Mouse (Mus musculus) limb, embryonic 11.5 days (tissue): Measurements from ENCODE around the gene Safb2. TPM values are rescaled to one million over a fixed set of nuclear protein-coding genes. Genes with fewer than 3 reads are reported as not detected.

ENCODE experiments used
- ATAC-seq: fragments of 200-750 bp; cut with Nextera tagmentation; 2 replicates; pipeline ENCODE4 v1.8.0; 2017; ENCODE audit warnings: low read depth; ENCODE audit not compliant: insufficient number of reproducible peaks, low FRiP score, low TSS enrichment
- DNase-seq: peaks from one replicate; pipeline ENCODE4 v3.0.0-alpha.2; 2015; ENCODE audit warnings: low spot score
- H3K27ac ChIP-seq: fragments of 300-500 bp; sonication (generic); replicated peaks from 2 replicates; pipeline ENCODE4 v1.5.1; 2014; ENCODE audit warnings: low read depth, mild to moderate bottlenecking, low read length
- H3K27me3 ChIP-seq: fragments of 300-500 bp; sonication (generic); 2 replicates; pipeline ENCODE4 v1.6.1; 2014; ENCODE audit warnings: mild to moderate bottlenecking, low read length, mixed read lengths; ENCODE audit not compliant: control insufficient read depth, insufficient read depth
- H3K36me3 ChIP-seq: fragments of 300-500 bp; sonication (generic); 2 replicates; pipeline ENCODE4 v1.6.1; 2014; ENCODE audit warnings: mild to moderate bottlenecking, low read length, moderate library complexity, mixed read lengths; ENCODE audit not compliant: control insufficient read depth, insufficient read depth
- H3K4me1 ChIP-seq: fragments of 300-500 bp; sonication (generic); 2 replicates; pipeline ENCODE4 v1.6.1; 2014; ENCODE audit warnings: low read length, mixed read lengths; ENCODE audit not compliant: control insufficient read depth, insufficient read depth
- H3K4me2 ChIP-seq: fragments of 300-500 bp; sonication (generic); 2 replicates; pipeline ENCODE4 v1.6.1; 2014; ENCODE audit warnings: low read depth, mild to moderate bottlenecking, moderate library complexity; ENCODE audit not compliant: severe bottlenecking
- H3K4me3 ChIP-seq: fragments of 300-500 bp; sonication (generic); 2 replicates; pipeline ENCODE4 v1.5.1; 2014; ENCODE audit warnings: low read depth, low read length
- H3K9ac ChIP-seq: fragments of 300-500 bp; sonication (generic); 2 replicates; pipeline ENCODE4 v1.6.1; 2014; ENCODE audit warnings: mild to moderate bottlenecking, low read length
- H3K9me3 ChIP-seq: fragments of 300-500 bp; sonication (generic); 2 replicates; pipeline ENCODE4 v1.6.1; 2016; ENCODE audit warnings: low read length; ENCODE audit not compliant: control insufficient read depth
- WGBS: fragments of 180-500 bp; shearing (Covaris S2); extraction: QIAGEN DNeasy Blood & Tissue Kit; methylation state at CpG from one replicate; pipeline ENCODE4 v1.1.7; 2014; 5-methylcytosine and 5-hydroxymethylcytosine counted together
- polyA plus RNA-seq: library from polyadenylated mRNA; unstranded; fragments of >200 nt; fragmentation: Nextera tagmentation; extraction: Ambion mirVana; gene quantifications from 2 replicates; pipeline ENCODE4 v1.2.1, GENCODE M21; 2014

The Safb2 gene
- polyA plus RNA-seq, 1 experiment from 2014 or later = 65.3 TPM

DNA sequence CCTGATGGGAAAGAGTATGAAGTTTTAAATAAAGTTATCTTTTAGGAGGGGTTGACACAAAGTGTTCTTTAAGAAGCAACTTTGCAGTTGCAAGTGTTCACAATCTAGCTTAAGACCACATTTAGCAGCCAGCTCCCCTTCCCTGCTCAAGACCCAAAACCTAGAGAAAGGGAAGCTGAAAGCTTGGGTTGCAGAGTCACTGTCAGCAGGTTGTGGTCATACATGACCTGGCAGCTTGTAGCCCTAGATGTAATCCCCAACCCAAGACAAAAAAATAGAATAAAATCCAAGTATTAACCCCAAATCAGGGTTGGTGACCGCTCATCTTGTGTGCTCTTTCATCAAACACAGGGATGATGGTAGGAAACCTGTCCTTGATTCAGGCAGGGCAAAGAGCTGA is 1.3 kb downstream of the Safb2 start:
- 79% methylated on average over 1 of the region's 1 CpGs for WGBS
- H3K36me3 ChIP-seq = peaks cover 36% of the 10 kb centered on the region
- H3K27me3 ChIP-seq = no peaks in the 10 kb centered on the region
- H3K4me1 ChIP-seq = peaks cover 26% of the 10 kb centered on the region
- H3K4me2 ChIP-seq = peak overlapping the region; percentile 89
- DNase-seq = no peak
- H3K27ac ChIP-seq = no peak overlapping the region
- H3K4me3 ChIP-seq = peak overlapping the region; percentile 96
- ATAC-seq = no peak
- no peaks in the 10 kb centered on the region for H3K9me3 ChIP-seq
- H3K9ac ChIP-seq = peak overlapping the region; percentile 86

DNA sequence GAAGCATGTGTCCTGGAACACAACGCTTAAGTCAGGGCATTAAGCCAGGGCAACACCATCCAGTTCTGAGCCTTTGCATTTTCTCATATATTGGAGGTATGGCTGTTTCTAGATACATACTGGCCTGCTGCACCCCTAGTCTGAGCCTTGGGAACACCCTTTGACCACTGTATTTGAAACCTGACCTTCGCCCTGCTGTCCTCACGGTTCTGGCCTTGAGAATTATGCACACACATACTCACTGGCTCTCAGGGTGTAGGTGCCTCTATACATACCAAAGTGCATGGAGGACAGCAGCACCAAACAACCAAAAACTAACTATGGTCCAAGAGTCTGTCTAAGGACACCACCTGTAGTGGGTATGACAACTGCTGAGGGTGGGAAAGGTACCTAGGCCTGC is 11.4 kb downstream of the Safb2 start:
- ATAC-seq (no peak), DNase-seq (no peak)
- Histone ChIP-seq H3K27ac (no peak overlapping the region), H3K4me1 (no peaks in the 10 kb centered on the region), H3K27me3 (no peaks in the 10 kb centered on the region), H3K4me2 (no peak overlapping the region), H3K9me3 (no peaks in the 10 kb centered on the region), H3K36me3 (peaks cover 50% of the 10 kb centered on the region), H3K4me3 (no peak overlapping the region), H3K9ac (no peak overlapping the region)
- WGBS = 90% methylated on average over 3 of the region's 3 CpGs

DNA sequence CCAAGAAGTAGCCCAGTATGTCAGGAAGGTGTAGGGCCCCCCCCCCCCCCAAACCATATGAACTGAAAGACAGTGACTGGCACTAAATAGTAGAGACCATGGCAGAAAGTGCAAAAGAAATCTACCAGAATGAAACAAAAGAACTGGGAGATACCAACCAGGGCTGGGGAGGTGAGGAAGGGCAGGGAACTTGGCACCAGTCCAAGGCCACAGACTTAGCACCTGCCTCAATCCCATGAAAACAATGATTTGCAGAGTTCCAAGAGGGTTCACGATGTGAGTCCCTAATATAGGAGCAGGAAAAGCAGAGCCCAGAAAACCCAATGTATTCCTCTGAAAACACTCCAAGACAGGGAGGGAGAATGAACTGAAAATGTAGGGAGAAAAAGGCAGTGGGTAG is 12.2 kb downstream of the Safb2 start:
- Histone ChIP-seq H3K27me3 (no peaks in the 10 kb centered on the region), H3K9me3 (no peaks in the 10 kb centered on the region), H3K4me2 (no peak overlapping the region), H3K9ac (no peak overlapping the region), H3K4me3 (no peak overlapping the region), H3K36me3 (peaks cover 50% of the 10 kb centered on the region), H3K27ac (no peak overlapping the region), H3K4me1 (no peaks in the 10 kb centered on the region)
- WGBS = 93% methylated on average over 1 of the region's 1 CpGs
- ATAC-seq (no peak), DNase-seq (no peak)

DNA sequence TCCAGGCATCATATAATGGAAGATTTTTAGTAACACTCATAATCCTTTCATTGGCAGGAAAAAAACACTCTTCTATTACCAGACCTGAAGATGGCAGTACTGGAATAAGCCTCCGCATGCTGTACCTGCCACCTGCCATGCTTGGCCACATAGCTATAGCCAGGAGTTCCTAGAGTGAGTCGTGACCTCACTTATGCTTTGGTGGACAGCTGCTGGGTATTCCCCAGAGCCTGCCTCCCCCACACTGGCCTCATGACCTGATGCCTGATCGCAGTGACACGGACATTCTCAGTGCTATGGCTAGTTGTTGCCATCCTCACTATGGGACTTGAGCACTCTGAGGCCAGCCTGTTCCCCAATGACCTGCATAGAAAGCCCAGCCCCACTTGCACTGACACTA is 14.1 kb downstream of the Safb2 start:
- WGBS = 91% methylated on average over 4 of the region's 4 CpGs

DNA sequence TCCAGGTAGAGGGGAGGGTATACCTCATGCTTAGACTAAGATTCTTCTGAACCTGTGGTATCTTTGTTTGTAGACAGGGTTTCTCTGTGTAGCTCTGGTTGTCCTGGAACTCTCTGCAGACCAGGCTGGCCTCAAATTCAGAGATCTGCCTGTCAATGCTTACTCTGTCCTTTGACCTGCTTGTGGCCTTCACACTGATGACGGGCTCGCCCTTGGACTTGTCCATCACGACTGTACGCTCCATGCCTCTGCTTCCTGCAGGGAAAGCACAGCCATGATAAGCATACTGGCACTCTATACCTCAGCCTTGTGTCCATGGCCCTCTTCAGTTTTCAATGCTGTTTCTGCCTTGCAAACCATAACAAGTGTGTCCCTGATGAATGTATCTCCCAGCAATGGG is 17.0 kb downstream of the Safb2 start:
- Histone ChIP-seq H3K27me3 (no peaks in the 10 kb centered on the region), H3K9me3 (no peaks in the 10 kb centered on the region), H3K4me3 (no peak overlapping the region), H3K4me2 (no peak overlapping the region), H3K36me3 (peaks cover 76% of the 10 kb centered on the region), H3K27ac (no peak overlapping the region), H3K9ac (no peak overlapping the region), H3K4me1 (no peaks in the 10 kb centered on the region)
- 95% methylated on average over 4 of the region's 4 CpGs for WGBS
- DNase-seq = no peak
- no peak for ATAC-seq

More for the DNA sequence above, 14.1 kb downstream of the Safb2 start:
- Histone ChIP-seq H3K9ac (no peak overlapping the region), H3K27me3 (no peaks in the 10 kb centered on the region), H3K4me3 (no peak overlapping the region), H3K9me3 (no peaks in the 10 kb centered on the region), H3K36me3 (peaks cover 59% of the 10 kb centered on the region), H3K27ac (no peak overlapping the region), H3K4me1 (no peaks in the 10 kb centered on the region), H3K4me2 (no peak overlapping the region)
- no peak for ATAC-seq
- DNase-seq = no peak

DNA sequence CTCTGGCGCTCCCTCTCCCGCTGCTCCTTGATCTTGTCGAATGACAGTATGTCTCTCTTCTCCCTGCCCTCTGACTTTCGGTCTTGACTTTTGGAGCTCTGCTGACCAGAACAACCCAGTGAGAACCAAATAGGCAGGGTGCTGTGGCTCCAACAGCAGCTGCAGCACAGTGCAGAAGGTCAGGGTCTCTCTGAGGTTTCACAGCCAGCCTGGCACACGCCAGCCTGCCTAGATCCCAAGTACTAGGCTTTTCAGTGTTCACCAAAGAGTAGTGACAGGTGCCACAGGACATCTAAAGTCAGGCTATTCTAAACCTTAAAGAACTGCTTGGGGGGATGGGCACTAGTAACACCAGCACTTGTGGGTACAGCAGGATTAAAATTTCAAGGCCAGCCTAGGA is 17.5 kb downstream of the Safb2 start:
- DNase-seq (no peak), ATAC-seq (no peak)
- WGBS = 94% methylated on average over 5 of the region's 5 CpGs
- H3K4me1 ChIP-seq = no peaks in the 10 kb centered on the region
- no peak overlapping the region for H3K27ac ChIP-seq
- H3K9ac ChIP-seq = no peak overlapping the region
- H3K4me2 ChIP-seq = no peak overlapping the region
- no peaks in the 10 kb centered on the region for H3K9me3 ChIP-seq
- H3K27me3 ChIP-seq = no peaks in the 10 kb centered on the region
- H3K36me3 ChIP-seq = peaks cover 77% of the 10 kb centered on the region
- no peak overlapping the region for H3K4me3 ChIP-seq

DNA sequence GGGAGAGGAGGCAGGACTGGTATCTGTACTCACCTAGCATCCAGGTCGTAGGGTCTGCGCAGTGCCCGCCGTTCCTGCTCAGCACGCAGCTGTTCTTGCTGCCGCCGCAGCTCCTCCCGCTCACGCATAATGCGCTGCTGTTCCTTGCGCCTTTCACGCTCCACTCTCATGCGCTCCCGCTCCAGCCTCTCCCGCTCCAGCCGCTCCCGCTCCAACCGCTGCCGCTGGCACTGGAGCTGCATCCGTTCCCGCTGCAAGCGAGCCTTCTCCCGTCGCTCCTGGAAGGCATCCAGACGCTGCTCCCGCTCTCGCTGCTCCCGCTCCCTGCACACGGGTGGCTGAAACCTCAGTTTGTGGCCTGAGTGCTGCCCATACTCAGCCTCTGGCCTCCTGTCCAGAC is 18.1 kb downstream of the Safb2 start:
- H3K27me3 ChIP-seq = no peaks in the 10 kb centered on the region
- no peak overlapping the region for H3K4me3 ChIP-seq
- H3K36me3 ChIP-seq = peaks cover 76% of the 10 kb centered on the region
- 95% methylated on average over 29 of the region's 29 CpGs for WGBS
- H3K4me2 ChIP-seq = no peak overlapping the region
- H3K9ac ChIP-seq = no peak overlapping the region
- no peaks in the 10 kb centered on the region for H3K4me1 ChIP-seq
- ATAC-seq (no peak), DNase-seq (no peak)
- no peak overlapping the region for H3K27ac ChIP-seq
- no peaks in the 10 kb centered on the region for H3K9me3 ChIP-seq

DNA sequence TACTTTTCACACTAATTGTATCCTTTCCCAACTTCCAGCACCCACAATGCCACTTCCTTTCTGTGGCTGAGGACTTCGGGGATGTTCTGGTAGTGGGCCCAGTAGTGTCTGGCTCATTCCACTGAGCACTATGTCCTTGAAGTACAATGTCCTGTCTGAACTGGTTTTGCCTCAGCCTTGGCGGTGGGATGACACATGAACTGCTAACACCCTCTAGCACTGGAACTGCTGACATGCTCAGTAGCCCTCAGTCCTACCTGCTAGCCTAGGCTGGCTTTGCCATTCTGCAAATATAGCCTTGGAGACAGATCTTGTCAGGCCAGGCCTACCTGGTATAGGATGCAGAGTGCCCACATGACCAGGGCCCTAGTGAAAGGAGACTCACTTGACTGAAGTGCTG is 22.5 kb downstream of the Safb2 start:
- H3K4me3 ChIP-seq = no peak overlapping the region
- no peak overlapping the region for H3K4me2 ChIP-seq
- H3K9ac ChIP-seq = no peak overlapping the region
- no peaks in the 10 kb centered on the region for H3K27me3 ChIP-seq
- 92% methylated on average over 2 of the region's 2 CpGs for WGBS
- ATAC-seq = no peak
- no peaks in the 10 kb centered on the region for H3K4me1 ChIP-seq
- no peaks in the 10 kb centered on the region for H3K9me3 ChIP-seq
- peaks cover 52% of the 10 kb centered on the region for H3K36me3 ChIP-seq
- no peak overlapping the region for H3K27ac ChIP-seq
- no peak for DNase-seq

DNA sequence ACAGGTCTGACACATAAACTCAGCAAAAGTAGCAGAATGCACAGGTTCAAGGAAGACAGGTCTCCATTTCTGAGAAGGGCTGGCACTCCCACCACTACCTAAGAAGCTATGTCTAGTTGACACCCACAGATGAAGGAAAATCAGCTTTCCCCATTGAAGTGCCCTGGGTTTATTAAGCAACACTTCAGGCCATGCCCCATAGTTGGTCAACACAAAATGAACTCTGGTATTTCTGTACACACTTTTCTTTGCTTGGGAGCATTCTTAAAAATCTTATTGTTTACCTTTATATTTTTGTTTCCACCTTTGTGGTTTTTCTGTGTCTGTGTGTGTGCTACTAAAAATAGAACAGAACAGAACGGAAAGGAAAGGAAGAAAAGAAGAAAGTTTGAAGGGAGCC is 24.3 kb downstream of the Safb2 start:
- H3K36me3 ChIP-seq = peaks cover 35% of the 10 kb centered on the region
- no peak overlapping the region for H3K9ac ChIP-seq
- ATAC-seq = no peak
- no peaks in the 10 kb centered on the region for H3K4me1 ChIP-seq
- 88% methylated on average over 1 of the region's 1 CpGs for WGBS
- H3K27me3 ChIP-seq = no peaks in the 10 kb centered on the region
- no peak overlapping the region for H3K4me3 ChIP-seq
- no peaks in the 10 kb centered on the region for H3K9me3 ChIP-seq
- no peak for DNase-seq
- H3K4me2 ChIP-seq = no peak overlapping the region
- H3K27ac ChIP-seq = no peak overlapping the region
